In genomic region chr5:90515561-90515960, GRCm38 (mm10) we compare ENCODE assay signal across 38 mouse cellular contexts. TPM values are rescaled to one million over a fixed set of nuclear protein-coding genes. Genes with fewer than 3 reads are reported as not detected.
"Had no signal": no experiment of that assay in that cellular context is flagged by ENCODE, and none has a peak within 500 bp of the region (broad histone marks: within the 10 kb centered on the region; RNA-seq: fewer than 3 reads in every experiment).

No protein-coding gene starts in this region.

- H3K36me3 ChIP-seq: embryonic facial prominence, embryonic 10.5 days; embryonic facial prominence, embryonic 12.5 days; embryonic facial prominence, embryonic 13.5 days; embryonic facial prominence, embryonic 15.5 days; forebrain, embryonic 10.5 days; forebrain, embryonic 12.5 days; forebrain, embryonic 15.5 days had no signal

- H3K4me1 ChIP-seq: embryonic facial prominence, embryonic 10.5 days; embryonic facial prominence, embryonic 12.5 days; embryonic facial prominence, embryonic 13.5 days; embryonic facial prominence, embryonic 15.5 days; forebrain, embryonic 10.5 days; forebrain, embryonic 12.5 days; forebrain, embryonic 13.5 days; forebrain, embryonic 15.5 days had no signal

- DNase-seq: cerebellum, adult 2 months; cerebellum, adult 8-10 months; cerebellum, adult 9-10 months; cerebellum, adult 9-11 months; cerebellum, postnatal 10 days; cerebellum, postnatal 14 days; cerebellum, postnatal 25 days; cerebellum, postnatal 36 days; embryo, embryonic 11 days; forebrain, postnatal 0 days; gastrocnemius, adult 2 months; gastrocnemius, postnatal 10 days; gastrocnemius, postnatal 14 days; gastrocnemius, postnatal 25 days; gastrocnemius, postnatal 36 days; heart, adult 11 months; heart, adult 18-20 months; heart, adult 2 months had no signal

- H3K9ac ChIP-seq: embryonic facial prominence, embryonic 12.5 days; embryonic facial prominence, embryonic 13.5 days; embryonic facial prominence, embryonic 15.5 days; forebrain, embryonic 12.5 days; forebrain, embryonic 13.5 days; forebrain, embryonic 15.5 days; forebrain, postnatal 0 days had no signal

- H3K27me3 ChIP-seq: embryonic facial prominence, embryonic 12.5 days; embryonic facial prominence, embryonic 13.5 days; embryonic facial prominence, embryonic 15.5 days; forebrain, embryonic 12.5 days; forebrain, embryonic 13.5 days; forebrain, embryonic 15.5 days had no signal

- H3K4me3 ChIP-seq: embryonic facial prominence, embryonic 10.5 days; embryonic facial prominence, embryonic 12.5 days; embryonic facial prominence, embryonic 13.5 days; embryonic facial prominence, embryonic 15.5 days; erythroblast, embryonic 14.5 days; forebrain, embryonic 10.5 days; forebrain, embryonic 12.5 days; forebrain, embryonic 13.5 days; forebrain, embryonic 15.5 days; gastrocnemius, adult 2 months; heart, adult 2 months had no signal

- H3K4me2 ChIP-seq: embryonic facial prominence, embryonic 12.5 days; embryonic facial prominence, embryonic 13.5 days; embryonic facial prominence, embryonic 15.5 days; forebrain, embryonic 12.5 days; forebrain, embryonic 13.5 days; forebrain, embryonic 15.5 days had no signal

- H3K9me3 ChIP-seq: embryonic facial prominence, embryonic 10.5 days; embryonic facial prominence, embryonic 12.5 days; embryonic facial prominence, embryonic 13.5 days; embryonic facial prominence, embryonic 15.5 days; forebrain, embryonic 10.5 days; forebrain, embryonic 12.5 days; forebrain, embryonic 13.5 days; forebrain, embryonic 15.5 days had no signal

- H3K27ac ChIP-seq: embryonic facial prominence, embryonic 10.5 days; embryonic facial prominence, embryonic 12.5 days; embryonic facial prominence, embryonic 13.5 days; embryonic facial prominence, embryonic 15.5 days; forebrain, embryonic 10.5 days; forebrain, embryonic 12.5 days; forebrain, embryonic 13.5 days; forebrain, embryonic 15.5 days; gastrocnemius, adult 2 months; heart, adult 2 months had no signal

- ATAC-seq: forebrain, embryonic 13.5 days; forebrain, embryonic 14.5 days; forebrain, embryonic 15.5 days; forebrain, embryonic 16.5 days; forebrain, postnatal 0 days had no signal

RNA-seq across cellular contexts. Expression of gene Afm, which starts 3.2 kb away (rescaled TPM):
- total RNA-seq: common myeloid progenitor, adult 5-6 weeks; forebrain, postnatal 0 days; gastrocnemius, adult 2 months; gastrocnemius, postnatal 14 days; gastrocnemius, postnatal 25 days; gastrocnemius, postnatal 36 days; granulocyte monocyte progenitor cell, adult 5-6 weeks; heart, adult 18-20 months; heart, adult 2 months had no signal
- polyA plus RNA-seq: cerebellum, adult 2 months; cortical plate, adult 2 months; embryonic facial prominence, embryonic 10.5 days; embryonic facial prominence, embryonic 11.5 days; embryonic facial prominence, embryonic 12.5 days; embryonic facial prominence, embryonic 13.5 days; embryonic facial prominence, embryonic 14.5 days; embryonic facial prominence, embryonic 15.5 days; erythroblast, embryonic 14.5 days; forebrain, embryonic 10.5 days; forebrain, embryonic 11.5 days; forebrain, embryonic 12.5 days; forebrain, embryonic 13.5 days; forebrain, embryonic 14.5 days; forebrain, embryonic 15.5 days; forebrain, embryonic 16.5 days; forebrain, postnatal 0 days; frontal cortex, adult 2 months; heart, adult 2 months had no signal

RNA-seq across cellular contexts. Expression of gene Afp, which starts 25.0 kb away (rescaled TPM):
- total RNA-seq: forebrain, postnatal 0 days; gastrocnemius, adult 18-20 months; gastrocnemius, adult 2 months; gastrocnemius, adult 8-10 months; gastrocnemius, postnatal 14 days; gastrocnemius, postnatal 25 days; gastrocnemius, postnatal 36 days; heart, adult 2 months had no signal
- polyA plus RNA-seq: forebrain, embryonic 12.5 days; forebrain, embryonic 14.5 days; forebrain, embryonic 15.5 days; heart, adult 2 months had no signal

RNA-seq across cellular contexts. Expression of gene 5830473C10Rik, which starts 45.3 kb away (rescaled TPM):
- total RNA-seq: gastrocnemius, adult 18-20 months; gastrocnemius, adult 2 months; gastrocnemius, adult 8-10 months; gastrocnemius, postnatal 10 days; gastrocnemius, postnatal 14 days; gastrocnemius, postnatal 25 days; gastrocnemius, postnatal 36 days; granulocyte monocyte progenitor cell, adult 5-6 weeks; heart, adult 18-20 months; heart, adult 2 months had no signal
- polyA plus RNA-seq: cerebellum, adult 2 months; embryonic facial prominence, embryonic 10.5 days; embryonic facial prominence, embryonic 11.5 days; embryonic facial prominence, embryonic 13.5 days; embryonic facial prominence, embryonic 15.5 days; erythroblast, embryonic 14.5 days; forebrain, embryonic 10.5 days; forebrain, embryonic 11.5 days; forebrain, embryonic 12.5 days; forebrain, embryonic 13.5 days; forebrain, embryonic 14.5 days; forebrain, embryonic 15.5 days; forebrain, embryonic 16.5 days; heart, adult 2 months had no signal

RNA-seq across cellular contexts. Expression of gene Alb, which starts 54.9 kb away (rescaled TPM):
- total RNA-seq: common myeloid progenitor, adult 5-6 weeks; forebrain, postnatal 0 days; granulocyte monocyte progenitor cell, adult 5-6 weeks; heart, adult 18-20 months; heart, adult 2 months had no signal
- polyA plus RNA-seq: embryonic facial prominence, embryonic 10.5 days; forebrain, embryonic 10.5 days; forebrain, embryonic 11.5 days; forebrain, embryonic 12.5 days; forebrain, embryonic 13.5 days; forebrain, embryonic 14.5 days; forebrain, embryonic 15.5 days; forebrain, postnatal 0 days had no signal
